Mouse (Mus musculus): Measurements from ENCODE around the gene Olfr514. TPM values are rescaled to one million over a fixed set of nuclear protein-coding genes. Genes with fewer than 3 reads are reported as not detected.
"Not testable (repeated sequence)": the region's sequence is repeated elsewhere in the genome, so short reads cannot be mapped to it uniquely, and the experiment has no call there.

Gene Olfr514
- not detected in 2 replicates for polyA plus RNA-seq (2015; fragmentation: Nextera tagmentation; extraction: Ambion mirVana)

GRCm38 (mm10) chr7:108825897-108826296, at the start of gene Olfr514:
TSS of gene Olfr514 (minus strand) at chr7:108825997.
- H3K9ac ChIP-seq (ENCODE audit: low read length) = no peak within 1 kb of the TSS
- H3K27me3 ChIP-seq (ENCODE audit: control insufficient read depth, insufficient read depth, low read length) = no peaks in the 10 kb centered on the region
- DNase-seq (ENCODE audit: low spot score) = no peak
- ATAC-seq (ENCODE audit: low FRiP score, low TSS enrichment) = no peak
- no peak within 1 kb of the TSS for H3K4me2 ChIP-seq (replicated peaks; ENCODE audit: low read depth)
- no peak within 1 kb of the TSS for H3K27ac ChIP-seq (replicated peaks)
- H3K9me3 ChIP-seq (ENCODE audit: control insufficient read depth, low read length) = no peaks in the 10 kb centered on the region
- H3K4me1 ChIP-seq (replicated peaks; ENCODE audit: control insufficient read depth, insufficient read depth) = no peaks in the 10 kb centered on the region
- H3K4me3 ChIP-seq (ENCODE audit: low read depth, low read length) = no peak within 1 kb of the TSS
- H3K36me3 ChIP-seq (ENCODE audit: control insufficient read depth, insufficient read depth, low read length) = no peaks in the 10 kb centered on the region
- TF ChIP-seq EP300 (optimal IDR thresholded peaks at IDR 0.05) (no peak), CTCF (IDR thresholded peaks at IDR 0.05; ENCODE audit: low read depth) (no peak)

GRCm38 (mm10) chr7:108872279-108872678, 46.5 kb upstream of the Olfr514 start, which contains the start of gene Olfr517:
TSS of gene Olfr517 (minus strand) at chr7:108872379.
- DNase-seq (ENCODE audit: low spot score) = no peak

GRCm38 (mm10) chr7:108850429-108850828, 24.6 kb upstream of the Olfr514 start, which contains the start of gene Olfr516:
TSS of gene Olfr516 (minus strand) at chr7:108850529.
- no peak within 1 kb of the TSS for H3K9ac ChIP-seq (ENCODE audit: low read length)
- WGBS = 82% methylated on average over 2 of the region's 2 CpGs
- H3K4me1 ChIP-seq (replicated peaks; ENCODE audit: control insufficient read depth, insufficient read depth) = no peaks in the 10 kb centered on the region
- no peaks in the 10 kb centered on the region for H3K9me3 ChIP-seq (ENCODE audit: control insufficient read depth, low read length)
- H3K4me3 ChIP-seq (ENCODE audit: low read depth, low read length) = no peak within 1 kb of the TSS
- H3K36me3 ChIP-seq (ENCODE audit: control insufficient read depth, insufficient read depth, low read length) = no peaks in the 10 kb centered on the region
- DNase-seq (ENCODE audit: low spot score) = no peak
- H3K27me3 ChIP-seq (ENCODE audit: control insufficient read depth, insufficient read depth, low read length) = no peaks in the 10 kb centered on the region
- H3K4me2 ChIP-seq (replicated peaks; ENCODE audit: low read depth) = no peak within 1 kb of the TSS
- no peak for ATAC-seq (ENCODE audit: low FRiP score, low TSS enrichment)
- no peak within 1 kb of the TSS for H3K27ac ChIP-seq (replicated peaks)
- no peak for TF ChIP-seq EP300 (optimal IDR thresholded peaks at IDR 0.05)
- no peak for TF ChIP-seq CTCF (IDR thresholded peaks at IDR 0.05; ENCODE audit: low read depth)

More at GRCm38 (mm10) chr7:108872279-108872678, 46.5 kb upstream of the Olfr514 start, which contains the start of gene Olfr517:
- ATAC-seq (ENCODE audit: low FRiP score, low TSS enrichment) = no peak
- Histone ChIP-seq H3K4me3 (ENCODE audit: low read depth, low read length) (no peak within 1 kb of the TSS), H3K4me2 (replicated peaks; ENCODE audit: low read depth) (no peak within 1 kb of the TSS), H3K36me3 (ENCODE audit: control insufficient read depth, insufficient read depth, low read length) (no peaks in the 10 kb centered on the region), H3K27me3 (ENCODE audit: control insufficient read depth, insufficient read depth, low read length) (no peaks in the 10 kb centered on the region), H3K27ac (replicated peaks) (no peak within 1 kb of the TSS), H3K4me1 (replicated peaks; ENCODE audit: control insufficient read depth, insufficient read depth) (no peaks in the 10 kb centered on the region), H3K9me3 (ENCODE audit: control insufficient read depth, low read length) (no peaks in the 10 kb centered on the region), H3K9ac (ENCODE audit: low read length) (no peak within 1 kb of the TSS)
- TF ChIP-seq EP300 (optimal IDR thresholded peaks at IDR 0.05) = no peak
- no peak for TF ChIP-seq CTCF (IDR thresholded peaks at IDR 0.05; ENCODE audit: low read depth)
- 65% methylated on average over 2 of the region's 2 CpGs for WGBS

- not testable (repeated sequence) for H3K36me3 ChIP-seq (ENCODE audit: control insufficient read depth, insufficient read depth, low read length); H3K4me2 ChIP-seq (replicated peaks; ENCODE audit: low read depth); H3K4me3 ChIP-seq (ENCODE audit: low read depth, low read length); DNase-seq (ENCODE audit: low spot score); H3K27me3 ChIP-seq (ENCODE audit: control insufficient read depth, insufficient read depth, low read length); H3K9me3 ChIP-seq (ENCODE audit: control insufficient read depth, low read length); H3K27ac ChIP-seq (replicated peaks); ATAC-seq (ENCODE audit: low FRiP score, low TSS enrichment); H3K4me1 ChIP-seq (replicated peaks; ENCODE audit: control insufficient read depth, insufficient read depth); H3K9ac ChIP-seq (ENCODE audit: low read length)
- 45% methylated on average over 5 of the region's 5 CpGs for WGBS
- peak; percentile 74 for TF ChIP-seq CTCF (IDR thresholded peaks at IDR 0.05; ENCODE audit: low read depth)
Observed at GRCm38 (mm10) chr7:108814593-108815215, 11.1 kb downstream of the Olfr514 start.

- ATAC-seq (ENCODE audit: low FRiP score, low TSS enrichment) (no peak; the same call in 1 of the 2 replicates), DNase-seq (ENCODE audit: low spot score) (no peak)
- TF ChIP-seq CTCF (IDR thresholded peaks at IDR 0.05; ENCODE audit: low read depth) (no peak), EP300 (optimal IDR thresholded peaks at IDR 0.05) (no peak)
- Histone ChIP-seq H3K27ac (replicated peaks) (no peak overlapping the region), H3K27me3 (ENCODE audit: control insufficient read depth, insufficient read depth, low read length) (no peaks in the 10 kb centered on the region), H3K4me3 (ENCODE audit: low read depth, low read length) (no peak overlapping the region), H3K9ac (ENCODE audit: low read length) (no peak overlapping the region), H3K4me1 (replicated peaks; ENCODE audit: control insufficient read depth, insufficient read depth) (no peaks in the 10 kb centered on the region), H3K36me3 (ENCODE audit: control insufficient read depth, insufficient read depth, low read length) (no peaks in the 10 kb centered on the region), H3K9me3 (ENCODE audit: control insufficient read depth, low read length) (no peaks in the 10 kb centered on the region), H3K4me2 (replicated peaks; ENCODE audit: low read depth) (no peak overlapping the region)
- 35% methylated on average over 1 of the region's 1 CpGs for WGBS
Observed at GRCm38 (mm10) chr7:108797205-108797933, 28.4 kb downstream of the Olfr514 start.

Other genes starting within 250 kb of the Olfr514 start
- gene Olfr506, start 215.2 kb downstream of the Olfr514 start, polyA plus RNA-seq (2015; fragmentation: Nextera tagmentation; extraction: Ambion mirVana) = not detected in 2 replicates
- not detected in 2 replicates for gene Olfr507, start 204.2 kb downstream of the Olfr514 start, polyA plus RNA-seq (2015; fragmentation: Nextera tagmentation; extraction: Ambion mirVana)
- not detected in 2 replicates for gene Olfr508, start 196.0 kb downstream of the Olfr514 start, polyA plus RNA-seq (2015; fragmentation: Nextera tagmentation; extraction: Ambion mirVana)
- not detected in 2 replicates for gene Olfr509, start 174.1 kb downstream of the Olfr514 start, polyA plus RNA-seq (2015; fragmentation: Nextera tagmentation; extraction: Ambion mirVana)
- gene Olfr510, start 159.6 kb downstream of the Olfr514 start, polyA plus RNA-seq (2015; fragmentation: Nextera tagmentation; extraction: Ambion mirVana) = not detected in 2 replicates
- not detected in 2 replicates for gene Olfr512, start 112.7 kb downstream of the Olfr514 start, polyA plus RNA-seq (2015; fragmentation: Nextera tagmentation; extraction: Ambion mirVana)
- gene Olfr513, start 75.0 kb downstream of the Olfr514 start, polyA plus RNA-seq (2015; fragmentation: Nextera tagmentation; extraction: Ambion mirVana) = not detected in 2 replicates
- gene Olfr516, start 24.5 kb upstream of the Olfr514 start, polyA plus RNA-seq (2015; fragmentation: Nextera tagmentation; extraction: Ambion mirVana) = not detected in 2 replicates
- not detected in 2 replicates for gene Olfr517, start 46.4 kb upstream of the Olfr514 start, polyA plus RNA-seq (2015; fragmentation: Nextera tagmentation; extraction: Ambion mirVana)
- gene Olfr518, start 59.0 kb upstream of the Olfr514 start, polyA plus RNA-seq (2015; fragmentation: Nextera tagmentation; extraction: Ambion mirVana) = not detected in 2 replicates
- gene Olfr519, start 68.4 kb upstream of the Olfr514 start, polyA plus RNA-seq (2015; fragmentation: Nextera tagmentation; extraction: Ambion mirVana) = not detected in 2 replicates
- gene Nlrp10, start 104.2 kb upstream of the Olfr514 start, polyA plus RNA-seq (2015; fragmentation: Nextera tagmentation; extraction: Ambion mirVana) = 12.2 and 12.6 TPM in 2 replicates
- gene Eif3f, start 108.4 kb upstream of the Olfr514 start, polyA plus RNA-seq (2015; fragmentation: Nextera tagmentation; extraction: Ambion mirVana) = 70.1 and 75.8 TPM in 2 replicates
- gene Tub, start 124.3 kb upstream of the Olfr514 start, polyA plus RNA-seq (2015; fragmentation: Nextera tagmentation; extraction: Ambion mirVana) = 0.75 and 0.90 TPM in 2 replicates